Mouse (Mus musculus) frontal cortex, postnatal 14 days (tissue): ENCODE data around the gene Grip1.

Source experiments
- DNase-seq, 2 experiments: peaks; one replicate each; pipeline ENCODE4 v3.0.0; 2022; ENCODE audit warnings: low spot score in 2 of 2

Gene Grip1

GRCm38 (mm10) chr10:119573134-119573533 lies 119.5 kb downstream of the Grip1 start:
- no peak for DNase-seq

- DNase-seq = no peak
These were observed 122.2 kb downstream of the Grip1 start for GRCm38 (mm10) chr10:119575780-119576179.

GRCm38 (mm10) chr10:119580024-119580423 lies 126.4 kb downstream of the Grip1 start:
- no peak for DNase-seq

- no peak for DNase-seq
These were observed 131.0 kb downstream of the Grip1 start for GRCm38 (mm10) chr10:119584666-119585065.

- no peak for DNase-seq
These were observed 133.3 kb downstream of the Grip1 start for GRCm38 (mm10) chr10:119586976-119587375.

- DNase-seq = no peak
These were observed 143.2 kb downstream of the Grip1 start for GRCm38 (mm10) chr10:119596822-119597221.

- no peak for DNase-seq
These were observed 153.9 kb downstream of the Grip1 start for GRCm38 (mm10) chr10:119607501-119607900.

- DNase-seq = no peak
These were observed 155.4 kb downstream of the Grip1 start for GRCm38 (mm10) chr10:119608998-119609397.

GRCm38 (mm10) chr10:119610279-119610895 lies 156.8 kb downstream of the Grip1 start:
- no peak for DNase-seq

GRCm38 (mm10) chr10:119612034-119612433 lies 158.4 kb downstream of the Grip1 start:
- no peak for DNase-seq

GRCm38 (mm10) chr10:119614726-119615125 lies 161.1 kb downstream of the Grip1 start:
- no peak for DNase-seq

- peak in 1 of 2 experiments; percentile 36 for DNase-seq
These were observed 161.7 kb downstream of the Grip1 start for GRCm38 (mm10) chr10:119615240-119615885.

- no peak for DNase-seq
These were observed 162.4 kb downstream of the Grip1 start for GRCm38 (mm10) chr10:119616078-119616477.

GRCm38 (mm10) chr10:119628656-119629055 lies 175.0 kb downstream of the Grip1 start:
- DNase-seq = no peak

- DNase-seq = no peak
These were observed 176.8 kb downstream of the Grip1 start for GRCm38 (mm10) chr10:119630401-119630800.

GRCm38 (mm10) chr10:119631966-119632365 lies 178.3 kb downstream of the Grip1 start:
- no peak for DNase-seq

- no peak for DNase-seq
These were observed 180.9 kb downstream of the Grip1 start for GRCm38 (mm10) chr10:119634544-119634943.

- no peak for DNase-seq
These were observed 186.9 kb downstream of the Grip1 start for GRCm38 (mm10) chr10:119640534-119640933.

- no peak for DNase-seq
These were observed 187.4 kb downstream of the Grip1 start for GRCm38 (mm10) chr10:119641011-119641410.

GRCm38 (mm10) chr10:119644289-119644688 lies 190.7 kb downstream of the Grip1 start:
- DNase-seq = no peak

- peak; percentile 15 to 67 for DNase-seq
These were observed 193.1 kb downstream of the Grip1 start for GRCm38 (mm10) chr10:119646500-119647439.

GRCm38 (mm10) chr10:119660677-119661353 lies 207.2 kb downstream of the Grip1 start:
- DNase-seq = no peak
